Comparison of ENCODE assay signal across 9 mouse cellular contexts in the genomic region with DNA sequence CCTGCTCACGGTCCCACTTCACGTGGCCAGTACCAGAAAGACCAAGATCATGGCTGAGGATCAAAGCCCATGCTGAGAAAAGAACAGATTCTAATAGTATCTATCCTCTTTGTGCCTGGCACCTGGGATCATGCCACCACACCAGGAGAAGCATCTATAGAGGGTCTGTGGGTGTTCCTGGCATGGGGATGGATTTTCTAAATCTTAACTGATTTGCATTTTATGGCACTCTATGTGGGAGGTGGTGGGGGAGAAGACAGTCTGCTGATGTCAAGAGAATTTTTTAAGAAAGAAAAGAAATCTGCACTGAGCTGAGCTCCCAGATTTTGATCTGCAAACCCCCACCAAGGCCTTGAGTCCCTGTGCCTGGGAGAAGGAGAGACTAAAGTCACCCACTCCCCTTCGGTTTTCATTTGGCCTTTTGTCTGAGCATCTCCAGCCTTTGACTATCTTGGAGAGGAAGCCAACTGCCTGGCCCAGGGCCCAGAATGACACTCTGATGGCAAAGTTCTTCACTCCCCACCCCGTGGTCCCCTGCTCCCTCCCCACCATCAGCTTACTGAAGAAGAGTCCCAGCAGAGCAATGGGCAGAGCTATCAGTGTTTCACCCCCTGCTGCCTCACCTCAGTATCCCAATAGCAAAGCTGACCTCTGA. TPM values are rescaled to one million over a fixed set of nuclear protein-coding genes. Genes with fewer than 3 reads are reported as not detected.
DNase-seq lines count a peak whose midpoint lies in the region; ATAC-seq lines count a peak whose summit lies in the region.
"Had no signal": no experiment of that assay in that cellular context is flagged by ENCODE, and none has a peak within 500 bp of the region (broad histone marks: within the 10 kb centered on the region; RNA-seq: fewer than 3 reads in every experiment).

No protein-coding gene starts in this region.

- H3K9me3 ChIP-seq in kidney, embryonic 16.5 days (ENCODE audit: low read length): no peaks in the 10 kb centered on the region
- no peaks in the 10 kb centered on the region for H3K9me3 ChIP-seq in embryonic facial prominence, embryonic 13.5 days
- no peaks in the 10 kb centered on the region for H3K9me3 ChIP-seq in hindbrain, embryonic 15.5 days
- H3K9me3 ChIP-seq: G1E had no signal

- H3K4me1 ChIP-seq in kidney, embryonic 16.5 days (ENCODE audit: insufficient read depth, low read length): peaks cover 36% of the 10 kb centered on the region
- H3K4me1 ChIP-seq in embryonic facial prominence, embryonic 13.5 days: peaks cover 21% of the 10 kb centered on the region
- peaks cover 31% of the 10 kb centered on the region for H3K4me1 ChIP-seq in hindbrain, embryonic 15.5 days (replicated peaks)

- H3K9ac ChIP-seq in kidney, embryonic 16.5 days (replicated peaks; ENCODE audit: low read length): no peak overlapping the region
- H3K9ac ChIP-seq in embryonic facial prominence, embryonic 13.5 days: no peak overlapping the region
- 0 out of 2 replicates have a peak overlapping the region, but pooled peaks have one; percentile 53 for H3K9ac ChIP-seq in hindbrain, embryonic 15.5 days

- 46% methylated on average over 4 of the region's 4 CpGs for WGBS in kidney, embryonic 16.5 days
- 46% methylated on average over 4 of the region's 4 CpGs for WGBS in embryonic facial prominence, embryonic 13.5 days
- WGBS in hindbrain, embryonic 15.5 days: 34% methylated on average over 4 of the region's 4 CpGs

- H3K4me3 ChIP-seq in kidney, embryonic 16.5 days (ENCODE audit: low read length): no peak overlapping the region
- H3K4me3 ChIP-seq in embryonic facial prominence, embryonic 13.5 days: no peak overlapping the region
- H3K4me3 ChIP-seq in hindbrain, embryonic 15.5 days: peak overlapping the region; percentile 52

- no peak overlapping the region for H3K27ac ChIP-seq in kidney, embryonic 16.5 days (ENCODE audit: low read length)
- no peak overlapping the region for H3K27ac ChIP-seq in embryonic facial prominence, embryonic 13.5 days
- peak overlapping the region; percentile 69 for H3K27ac ChIP-seq in hindbrain, embryonic 15.5 days (replicated peaks)

- peaks cover 14% of the 10 kb centered on the region for H3K27me3 ChIP-seq in kidney, embryonic 16.5 days (ENCODE audit: insufficient read depth, low read length)
- H3K27me3 ChIP-seq in embryonic facial prominence, embryonic 13.5 days: peaks cover 45% of the 10 kb centered on the region
- H3K27me3 ChIP-seq in hindbrain, embryonic 15.5 days: peaks cover 14% of the 10 kb centered on the region; the same call in 1 of the 2 replicates

- H3K36me3 ChIP-seq in kidney, embryonic 16.5 days (ENCODE audit: insufficient read depth, low read length): no peaks in the 10 kb centered on the region
- no peaks in the 10 kb centered on the region for H3K36me3 ChIP-seq in embryonic facial prominence, embryonic 13.5 days
- no peaks in the 10 kb centered on the region for H3K36me3 ChIP-seq in hindbrain, embryonic 15.5 days

- ATAC-seq in kidney, embryonic 16.5 days (ENCODE audit: low FRiP score, low TSS enrichment): no peak
- ATAC-seq in embryonic facial prominence, embryonic 13.5 days (ENCODE audit: insufficient number of reproducible peaks, insufficient read depth, low FRiP score, low TSS enrichment, low read depth): no peak
- ATAC-seq in hindbrain, embryonic 15.5 days (ENCODE audit: low FRiP score, low read depth): no peak
- no peak for ATAC-seq in erythroblast, adult 5-6 weeks (replicated peaks; ENCODE audit: low FRiP score, poor library complexity, severe bottlenecking)

- H3K4me2 ChIP-seq in kidney, embryonic 16.5 days (replicated peaks; ENCODE audit: low read depth, low read length): peak overlapping the region; percentile 99; the same call in 1 of the 2 replicates
- H3K4me2 ChIP-seq in embryonic facial prominence, embryonic 13.5 days: peak overlapping the region; percentile 95; the same call in 1 of the 2 replicates
- H3K4me2 ChIP-seq in hindbrain, embryonic 15.5 days: peak overlapping the region; percentile 99

- DNase-seq in kidney, adult 9 months: no peak
- DNase-seq in neural tube, embryonic 10.5 days (ENCODE audit: extremely low spot score, low spot score): peak; percentile 11
- no peak for DNase-seq in spleen, postnatal 10 days (ENCODE audit: low spot score in 2 of 2)
- DNase-seq in gastrocnemius, adult 18-20 months (ENCODE audit: low spot score): no peak

RNA-seq across cellular contexts. Expression of gene Inka2, which starts 2.1 kb away (rescaled TPM):
- polyA plus RNA-seq in kidney, embryonic 16.5 days (2015; fragmentation: Nextera tagmentation; extraction: Ambion mirVana): 1.3 and 1.5 TPM in 2 replicates
- polyA plus RNA-seq in embryonic facial prominence, embryonic 13.5 days (2015; fragmentation: Nextera tagmentation; extraction: Ambion mirVana): 1.4 and 1.5 TPM in 2 replicates
- 11.6 and 11.8 TPM in 2 replicates for polyA plus RNA-seq in hindbrain, embryonic 15.5 days (2015; fragmentation: Nextera tagmentation; extraction: Ambion mirVana)
- total RNA-seq in erythroblast, adult 5-6 weeks (2015; ENCODE audit: low replicate concordance): 0.21 TPM in 1 of 2 replicates, not detected in the other
- 0.28 TPM in 1 of 2 replicates, not detected in the other for total RNA-seq in erythroblast, adult 5-6 weeks (2017; ENCODE audit: low replicate concordance)
- total RNA-seq in gastrocnemius, adult 18-20 months (2021): 1 to 10 TPM; 2.4 to 2.7 TPM

RNA-seq across cellular contexts. Expression of gene Ddx20, which starts 19.1 kb away (rescaled TPM):
- 37.9 and 39.3 TPM in 2 replicates for polyA plus RNA-seq in kidney, embryonic 16.5 days (2015; fragmentation: Nextera tagmentation; extraction: Ambion mirVana)
- polyA plus RNA-seq in embryonic facial prominence, embryonic 13.5 days (2015; fragmentation: Nextera tagmentation; extraction: Ambion mirVana): 39.4 and 40.3 TPM in 2 replicates
- 23.0 and 23.8 TPM in 2 replicates for polyA plus RNA-seq in hindbrain, embryonic 15.5 days (2015; fragmentation: Nextera tagmentation; extraction: Ambion mirVana)
- total RNA-seq in erythroblast, adult 5-6 weeks (2015; ENCODE audit: low replicate concordance): 6.3 and 10.8 TPM in 2 replicates
- 9.5 and 12.3 TPM in 2 replicates for total RNA-seq in erythroblast, adult 5-6 weeks (2017; ENCODE audit: low replicate concordance)
- total RNA-seq in gastrocnemius, adult 18-20 months (2021): 10 to 100 TPM in 1 of 2 experiments, 1 to 10 TPM in 1; 8.7 to 11.0 TPM
